Mouse (Mus musculus) retina, postnatal 1 day (tissue): ENCODE results near the gene Spesp1.
A peak's percentile ranks its signal among the peaks of the same experiment; 100 is the strongest.

Experiments
- DNase-seq: peaks from one replicate; pipeline ENCODE4 v3.0.0-alpha.2; 2012

The Spesp1 gene

GRCm38 (mm10) chr9:62245612-62246379 is 36.2 kb downstream of the Spesp1 start:
- DNase-seq: peak; percentile 35

GRCm38 (mm10) chr9:62244612-62245010 is 37.4 kb downstream of the Spesp1 start:
- no peak for DNase-seq

GRCm38 (mm10) chr9:62243991-62244611 is 37.9 kb downstream of the Spesp1 start:
- peak; percentile 92 for DNase-seq

- no peak for DNase-seq
These were observed 42.0 kb downstream of the Spesp1 start for GRCm38 (mm10) chr9:62240036-62240435.

GRCm38 (mm10) chr9:62237381-62237980 is 44.5 kb downstream of the Spesp1 start:
- DNase-seq: peak; percentile 51

GRCm38 (mm10) chr9:62235501-62235900 is 46.5 kb downstream of the Spesp1 start:
- DNase-seq: no peak

GRCm38 (mm10) chr9:62232649-62233048 is 49.4 kb downstream of the Spesp1 start:
- DNase-seq: no peak

GRCm38 (mm10) chr9:62231046-62231445 is 51.0 kb downstream of the Spesp1 start:
- no peak for DNase-seq

- no peak for DNase-seq
These were observed 52.0 kb downstream of the Spesp1 start for GRCm38 (mm10) chr9:62229985-62230384.

GRCm38 (mm10) chr9:62222481-62222880 is 59.5 kb downstream of the Spesp1 start:
- no peak for DNase-seq

GRCm38 (mm10) chr9:62222029-62222428 is 60.0 kb downstream of the Spesp1 start:
- DNase-seq: no peak
